Mouse (Mus musculus) naive thymus-derived CD4-positive, alpha-beta T cell, adult 5 months (primary cell): ENCODE measurements around the gene Glrx. TPM values are rescaled to one million over a fixed set of nuclear protein-coding genes. Genes with fewer than 3 reads are reported as not detected.

Experiments used
- polyA plus RNA-seq: library from polyadenylated mRNA; unstranded; fragments of 100-300 nt; shearing (Covaris generic); gene quantifications from one replicate; pipeline ENCODE4 v1.2.1, GENCODE M21; 2017

The Glrx gene
- 21.9 TPM for polyA plus RNA-seq

DNA sequence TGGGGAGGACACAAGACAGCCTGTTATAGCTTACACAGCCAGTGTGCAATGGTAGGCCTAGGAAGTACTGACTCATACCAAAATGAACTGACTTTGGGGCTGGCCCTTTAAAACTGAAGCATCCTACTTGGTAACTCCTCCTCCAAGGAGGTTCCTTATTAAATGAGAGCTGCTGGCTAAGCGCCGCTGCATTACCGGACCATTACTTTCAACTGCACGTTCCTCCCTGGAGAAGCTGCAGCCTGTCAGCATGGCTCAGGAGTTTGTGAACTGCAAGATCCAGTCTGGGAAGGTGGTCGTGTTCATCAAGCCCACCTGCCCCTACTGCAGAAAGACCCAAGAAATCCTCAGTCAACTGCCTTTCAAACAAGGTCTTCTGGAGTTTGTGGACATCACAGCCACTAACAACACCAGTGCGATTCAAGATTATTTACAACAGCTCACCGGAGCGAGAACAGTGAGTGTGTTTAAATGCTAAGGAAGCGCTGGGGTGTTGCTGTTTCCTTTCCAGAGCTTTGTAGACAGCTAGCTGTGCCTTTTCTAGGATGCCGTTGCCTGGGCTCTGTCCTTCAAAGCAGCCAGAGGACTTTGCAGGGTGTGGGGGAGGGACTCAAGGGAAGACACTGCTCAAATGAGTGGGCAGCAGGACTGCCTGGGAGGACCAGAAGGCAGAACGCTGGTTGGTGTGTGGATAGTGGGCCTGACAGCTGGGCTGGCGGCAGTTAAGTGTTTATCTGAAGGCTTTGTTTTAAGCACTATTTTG lies at the start of gene Glrx:
Glrx (plus strand) TSS at position 150 of the 763 bp plus-strand sequence.

Other genes starting within 250 kb of the Glrx start
- 13.2 TPM for gene Ell2, start 133.1 kb upstream of the Glrx start, polyA plus RNA-seq
- gene Rhobtb3, start 104.1 kb downstream of the Glrx start, polyA plus RNA-seq: 0.09 TPM
- gene Spata9, start 127.3 kb downstream of the Glrx start, polyA plus RNA-seq: not detected
- 9.8 TPM for gene Rfesd, start 178.9 kb downstream of the Glrx start, polyA plus RNA-seq
- not detected for gene Gpr150, start 217.1 kb downstream of the Glrx start, polyA plus RNA-seq